Mouse (Mus musculus): Measurements from ENCODE around the gene 0610010K14Rik.

DNA sequence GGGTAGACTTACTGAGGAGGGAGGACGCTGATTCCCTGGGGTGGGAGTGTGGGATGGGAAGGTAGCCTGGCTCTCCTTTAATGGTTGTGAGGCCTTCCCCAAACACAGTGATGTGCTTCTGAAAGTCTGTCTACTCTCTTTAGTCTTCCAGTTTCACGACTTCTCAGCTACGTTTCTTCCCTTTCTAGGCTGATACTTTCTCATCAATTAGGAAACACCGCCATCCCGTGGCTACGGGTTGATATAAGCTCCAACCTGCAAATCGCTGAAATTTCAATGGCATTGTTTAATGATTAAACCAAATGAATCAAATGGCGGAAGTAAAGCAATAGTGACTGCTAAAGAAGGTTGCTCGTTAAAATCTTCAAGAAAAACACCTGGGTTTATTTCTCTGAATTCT lies 24.8 kb downstream of the 0610010K14Rik start:
- TF ChIP-seq POLR2A (IDR thresholded peaks at IDR 0.05; ENCODE audit: control insufficient read depth, extremely low read depth, insufficient read depth, low read length, poor library complexity) (no peak), CTCF (IDR thresholded peaks at IDR 0.05; ENCODE audit: borderline replicate concordance, control insufficient read depth, extremely low read depth, insufficient read depth, low read length, poor library complexity) (no peak)

Data from thymus, adult 2 months (tissue).